8 mouse cellular contexts compared by ENCODE assay signal in genomic region chr6:83101688-83102556, GRCm38 (mm10). TPM values are rescaled to one million over a fixed set of nuclear protein-coding genes. Genes with fewer than 3 reads are reported as not detected.
DNase-seq lines count a peak whose midpoint lies in the region; ATAC-seq and TF ChIP-seq lines count a peak whose summit lies in the region.

No protein-coding gene starts in this region.

- H3K36me3 ChIP-seq in forebrain, postnatal 0 days (ENCODE audit: insufficient read depth): no peaks in the 10 kb centered on the region; the same call in 1 of the 2 replicates
- H3K36me3 ChIP-seq in hindbrain, embryonic 16.5 days (ENCODE audit: control insufficient read depth, insufficient read depth, low read length): no peaks in the 10 kb centered on the region
- 0 out of 2 replicates have a peak, but pooled peaks cover 3% of the 10 kb centered on the region for H3K36me3 ChIP-seq in limb, embryonic 13.5 days
- peaks cover 14% of the 10 kb centered on the region; the same call in 1 of the 2 replicates for H3K36me3 ChIP-seq in midbrain, embryonic 13.5 days

- H3K4me3 ChIP-seq in layer of hippocampus, adult 2 months: peak overlapping the region; percentile 83
- peak overlapping the region; percentile 78 for H3K4me3 ChIP-seq in cerebellum, adult 2 months (replicated peaks; ENCODE audit: insufficient read depth, low read depth, low read length)
- peak overlapping the region; percentile 66 for H3K4me3 ChIP-seq in forebrain, postnatal 0 days (ENCODE audit: low read depth, low read length)
- H3K4me3 ChIP-seq in hindbrain, embryonic 16.5 days (ENCODE audit: low read length): peak overlapping the region; percentile 70
- H3K4me3 ChIP-seq in limb, embryonic 13.5 days: peak overlapping the region; percentile 77
- peak overlapping the region; percentile 73 for H3K4me3 ChIP-seq in midbrain, embryonic 13.5 days (replicated peaks)

- TF ChIP-seq POLR2A in cerebellum, adult 2 months (IDR thresholded peaks at IDR 0.05; ENCODE audit: borderline replicate concordance, insufficient read depth, low read length): 0 out of 2 replicates have a peak, but pooled peaks have one; percentile 9

- ATAC-seq in forebrain, postnatal 0 days: peak; percentile 70
- peak; percentile 75 for ATAC-seq in hindbrain, embryonic 16.5 days
- ATAC-seq in limb, embryonic 13.5 days (ENCODE audit: low FRiP score, low read depth): peak; percentile 73
- peak; percentile 80 for ATAC-seq in midbrain, embryonic 13.5 days

- under 1% methylated on average over 74 of the region's 74 CpGs for WGBS in cerebellum, adult 2 months
- WGBS in forebrain, postnatal 0 days: 7% methylated on average over 74 of the region's 74 CpGs
- WGBS in hindbrain, embryonic 16.5 days: under 1% methylated on average over 66 of the region's 74 CpGs
- WGBS in limb, embryonic 13.5 days: under 1% methylated on average over 74 of the region's 74 CpGs
- WGBS in midbrain, embryonic 13.5 days: under 1% methylated on average over 68 of the region's 74 CpGs

- H3K9ac ChIP-seq in forebrain, postnatal 0 days: peak overlapping the region; percentile 76
- peak overlapping the region; percentile 78 for H3K9ac ChIP-seq in hindbrain, embryonic 16.5 days (ENCODE audit: low read depth, low read length)
- H3K9ac ChIP-seq in limb, embryonic 13.5 days: peak overlapping the region; percentile 86
- peak overlapping the region; percentile 81 for H3K9ac ChIP-seq in midbrain, embryonic 13.5 days (replicated peaks)

- H3K4me1 ChIP-seq in cerebellum, adult 2 months (ENCODE audit: control insufficient read depth, insufficient read depth, low read length): peaks cover 14% of the 10 kb centered on the region
- peaks cover 8% of the 10 kb centered on the region; the same call in 1 of the 2 replicates for H3K4me1 ChIP-seq in forebrain, postnatal 0 days (ENCODE audit: insufficient read depth)
- H3K4me1 ChIP-seq in hindbrain, embryonic 16.5 days (ENCODE audit: control insufficient read depth, insufficient read depth, low read depth, low read length): peaks cover 13% of the 10 kb centered on the region
- H3K4me1 ChIP-seq in limb, embryonic 13.5 days: peaks cover 15% of the 10 kb centered on the region
- H3K4me1 ChIP-seq in midbrain, embryonic 13.5 days (replicated peaks): peaks cover 20% of the 10 kb centered on the region

- H3K4me2 ChIP-seq in forebrain, postnatal 0 days (ENCODE audit: low read depth): peak overlapping the region; percentile 99
- H3K4me2 ChIP-seq in hindbrain, embryonic 16.5 days (ENCODE audit: low read length): peak overlapping the region; percentile 69
- peak overlapping the region; percentile 99 for H3K4me2 ChIP-seq in limb, embryonic 13.5 days (replicated peaks)
- H3K4me2 ChIP-seq in midbrain, embryonic 13.5 days (replicated peaks): peak overlapping the region; percentile 94

- no peaks in the 10 kb centered on the region for H3K27me3 ChIP-seq in cerebellum, adult 2 months (ENCODE audit: control insufficient read depth, insufficient read depth, low read length)
- H3K27me3 ChIP-seq in forebrain, postnatal 0 days (ENCODE audit: insufficient read depth, low read length): no peaks in the 10 kb centered on the region
- H3K27me3 ChIP-seq in hindbrain, embryonic 16.5 days (replicated peaks; ENCODE audit: control insufficient read depth, insufficient read depth, low read length): no peaks in the 10 kb centered on the region
- peaks cover 2% of the 10 kb centered on the region; the same call in 1 of the 2 replicates for H3K27me3 ChIP-seq in limb, embryonic 13.5 days
- peaks cover 16% of the 10 kb centered on the region for H3K27me3 ChIP-seq in midbrain, embryonic 13.5 days

- TF ChIP-seq CTCF in layer of hippocampus, adult 2 months (conservative IDR thresholded peaks at IDR 0.05): peak; percentile 63
- no peak; the same call in 1 of the 2 replicates for TF ChIP-seq CTCF in cerebellum, adult 2 months (IDR thresholded peaks at IDR 0.05; ENCODE audit: borderline replicate concordance, insufficient read depth, low read depth, low read length)
- TF ChIP-seq CTCF in forebrain, postnatal 0 days (IDR thresholded peaks at IDR 0.05; ENCODE audit: low read depth): peak; percentile 70

- H3K9me3 ChIP-seq in forebrain, postnatal 0 days (ENCODE audit: low read length): no peaks in the 10 kb centered on the region
- H3K9me3 ChIP-seq in hindbrain, embryonic 16.5 days (ENCODE audit: control insufficient read depth, low read length): no peaks in the 10 kb centered on the region
- no peaks in the 10 kb centered on the region for H3K9me3 ChIP-seq in limb, embryonic 13.5 days
- no peaks in the 10 kb centered on the region for H3K9me3 ChIP-seq in midbrain, embryonic 13.5 days

- peak overlapping the region; percentile 93 for H3K27ac ChIP-seq in layer of hippocampus, adult 2 months
- peak overlapping the region; percentile 63 for H3K27ac ChIP-seq in cerebellum, adult 2 months (ENCODE audit: insufficient read depth, low read length)
- peak overlapping the region; percentile 82 for H3K27ac ChIP-seq in forebrain, postnatal 0 days (ENCODE audit: low read depth, low read length)
- H3K27ac ChIP-seq in hindbrain, embryonic 16.5 days (ENCODE audit: low read depth, low read length): peak overlapping the region; percentile 84
- H3K27ac ChIP-seq in limb, embryonic 13.5 days: peak overlapping the region; percentile 83
- peak overlapping the region; percentile 87 for H3K27ac ChIP-seq in midbrain, embryonic 13.5 days

- peak in 1 of 2 experiments; percentile 59 for DNase-seq in layer of hippocampus, adult 2 months (ENCODE audit: low spot score in 2 of 2)
- no peak for DNase-seq in layer of hippocampus, adult 11-12 months (ENCODE audit: low spot score)
- peak; percentile 58 to 60 for DNase-seq in cerebellum, adult 2 months
- peak; percentile 74 for DNase-seq in forebrain, postnatal 0 days
- peak; percentile 81 to 85 for DNase-seq in spleen, postnatal 10 days (ENCODE audit: low spot score in 2 of 2)

RNA-seq across cellular contexts. Expression of gene Gm42688, which starts 0.5 kb away (rescaled TPM):
- total RNA-seq in layer of hippocampus, adult 2 months (2021): 1 to 10 TPM; 8.5 to 9.5 TPM
- polyA plus RNA-seq in cerebellum, adult 2 months (2012; rRNA removed): 9.9 TPM in 2 replicates
- 7.0 and 9.5 TPM in 2 replicates for total RNA-seq in forebrain, postnatal 0 days (2014; rRNA removed)
- polyA plus RNA-seq in forebrain, postnatal 0 days (2015; fragmentation: Nextera tagmentation; extraction: Ambion mirVana): 2.4 and 2.9 TPM in 2 replicates
- 4.9 TPM in 2 replicates for polyA plus RNA-seq in hindbrain, embryonic 16.5 days (2015; fragmentation: Nextera tagmentation; extraction: Ambion mirVana)
- polyA plus RNA-seq in limb, embryonic 13.5 days (2015; fragmentation: Nextera tagmentation; extraction: Ambion mirVana): 2.8 and 3.1 TPM in 2 replicates
- polyA plus RNA-seq in midbrain, embryonic 13.5 days (2015; fragmentation: Nextera tagmentation; extraction: Ambion mirVana): 3.7 and 5.0 TPM in 2 replicates

RNA-seq across cellular contexts. Expression of gene Ccdc142, which starts 0.5 kb away (rescaled TPM):
- total RNA-seq in layer of hippocampus, adult 2 months (2021): 1 to 10 TPM; 7.7 to 9.1 TPM
- 9.1 and 12.4 TPM in 2 replicates for polyA plus RNA-seq in cerebellum, adult 2 months (2012; rRNA removed)
- total RNA-seq in forebrain, postnatal 0 days (2014; rRNA removed): 15.3 and 16.6 TPM in 2 replicates
- 2.1 and 5.6 TPM in 2 replicates for polyA plus RNA-seq in forebrain, postnatal 0 days (2015; fragmentation: Nextera tagmentation; extraction: Ambion mirVana)
- polyA plus RNA-seq in hindbrain, embryonic 16.5 days (2015; fragmentation: Nextera tagmentation; extraction: Ambion mirVana): 4.2 and 6.1 TPM in 2 replicates
- 1.6 and 3.6 TPM in 2 replicates for polyA plus RNA-seq in limb, embryonic 13.5 days (2015; fragmentation: Nextera tagmentation; extraction: Ambion mirVana)
- 4.3 and 5.7 TPM in 2 replicates for polyA plus RNA-seq in midbrain, embryonic 13.5 days (2015; fragmentation: Nextera tagmentation; extraction: Ambion mirVana)

RNA-seq across cellular contexts. Expression of gene Mrpl53, which starts 6.9 kb away (rescaled TPM):
- 10 to 100 TPM; 64.9 to 67.4 TPM for total RNA-seq in layer of hippocampus, adult 2 months (2021)
- 109 and 114 TPM in 2 replicates for polyA plus RNA-seq in cerebellum, adult 2 months (2012; rRNA removed)
- total RNA-seq in forebrain, postnatal 0 days (2014; rRNA removed): 64.6 and 102 TPM in 2 replicates
- 126 and 141 TPM in 2 replicates for polyA plus RNA-seq in forebrain, postnatal 0 days (2015; fragmentation: Nextera tagmentation; extraction: Ambion mirVana)
- polyA plus RNA-seq in hindbrain, embryonic 16.5 days (2015; fragmentation: Nextera tagmentation; extraction: Ambion mirVana): 107 and 117 TPM in 2 replicates
- polyA plus RNA-seq in limb, embryonic 13.5 days (2015; fragmentation: Nextera tagmentation; extraction: Ambion mirVana): 134 and 138 TPM in 2 replicates
- 137 and 146 TPM in 2 replicates for polyA plus RNA-seq in midbrain, embryonic 13.5 days (2015; fragmentation: Nextera tagmentation; extraction: Ambion mirVana)

RNA-seq across cellular contexts. Expression of gene Mogs, which starts 13.4 kb away (rescaled TPM):
- 10 to 100 TPM; 24.0 to 26.4 TPM for total RNA-seq in layer of hippocampus, adult 2 months (2021)
- polyA plus RNA-seq in cerebellum, adult 2 months (2012; rRNA removed): 31.7 and 33.5 TPM in 2 replicates
- total RNA-seq in forebrain, postnatal 0 days (2014; rRNA removed): 39.7 and 43.5 TPM in 2 replicates
- polyA plus RNA-seq in forebrain, postnatal 0 days (2015; fragmentation: Nextera tagmentation; extraction: Ambion mirVana): 15.7 and 17.4 TPM in 2 replicates
- 6.4 and 21.1 TPM in 2 replicates for polyA plus RNA-seq in hindbrain, embryonic 16.5 days (2015; fragmentation: Nextera tagmentation; extraction: Ambion mirVana)
- 42.7 and 45.4 TPM in 2 replicates for polyA plus RNA-seq in limb, embryonic 13.5 days (2015; fragmentation: Nextera tagmentation; extraction: Ambion mirVana)
- 16.0 and 26.9 TPM in 2 replicates for polyA plus RNA-seq in midbrain, embryonic 13.5 days (2015; fragmentation: Nextera tagmentation; extraction: Ambion mirVana)

RNA-seq across cellular contexts. Expression of gene Lbx2, which starts 15.8 kb away (rescaled TPM):
- total RNA-seq in layer of hippocampus, adult 2 months (2021): under 1 TPM in 1 of 2 experiments, not detected in 1; 0.86 TPM
- polyA plus RNA-seq in cerebellum, adult 2 months (2012; rRNA removed): 0.28 TPM in 1 of 2 replicates, not detected in the other
- 0.46 TPM in 1 of 2 replicates, not detected in the other for total RNA-seq in forebrain, postnatal 0 days (2014; rRNA removed)
- 0.33 TPM in 1 of 2 replicates, not detected in the other for polyA plus RNA-seq in forebrain, postnatal 0 days (2015; fragmentation: Nextera tagmentation; extraction: Ambion mirVana)
- not detected in 2 replicates for polyA plus RNA-seq in hindbrain, embryonic 16.5 days (2015; fragmentation: Nextera tagmentation; extraction: Ambion mirVana)
- 0.81 and 0.91 TPM in 2 replicates for polyA plus RNA-seq in limb, embryonic 13.5 days (2015; fragmentation: Nextera tagmentation; extraction: Ambion mirVana)
- polyA plus RNA-seq in midbrain, embryonic 13.5 days (2015; fragmentation: Nextera tagmentation; extraction: Ambion mirVana): not detected in 2 replicates
